Mouse (Mus musculus) left cerebral cortex, adult 9 months (tissue): Measurements from ENCODE around the gene Pemt.
A peak's percentile ranks its signal among the peaks of the same experiment; 100 is the strongest.

Source experiments
- DNase-seq, 2 experiments: peaks; one replicate each; pipeline ENCODE4 v3.0.0; 2022; ENCODE audit warnings: low spot score in 2 of 2

Gene Pemt

GRCm38 (mm10) chr11:60001231-60001980 is 44.9 kb downstream of the Pemt start:
- DNase-seq, result no peak

- DNase-seq, result no peak
Measured at GRCm38 (mm10) chr11:59994318-59994717, 52.0 kb downstream of the Pemt start.

DNA sequence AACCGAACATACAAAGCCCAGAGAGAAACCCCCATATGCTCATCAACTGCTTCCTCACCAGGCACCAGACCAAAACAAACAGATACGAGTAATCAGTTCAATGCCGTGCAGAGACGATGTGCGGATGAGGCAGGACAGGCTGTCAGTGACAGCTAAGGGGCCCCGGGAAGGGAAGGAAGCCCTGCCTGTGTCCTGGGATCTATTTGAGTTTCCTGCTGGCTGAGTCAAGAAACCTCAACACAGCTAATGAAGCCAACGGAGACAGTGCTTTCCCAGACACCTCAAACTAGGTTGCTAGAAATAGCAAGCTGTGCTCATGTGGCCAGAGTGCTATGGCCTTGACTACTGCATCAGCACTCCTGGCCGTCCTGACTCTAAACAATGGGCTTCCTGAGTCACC is 54.9 kb downstream of the Pemt start:
- DNase-seq, result no peak

DNA sequence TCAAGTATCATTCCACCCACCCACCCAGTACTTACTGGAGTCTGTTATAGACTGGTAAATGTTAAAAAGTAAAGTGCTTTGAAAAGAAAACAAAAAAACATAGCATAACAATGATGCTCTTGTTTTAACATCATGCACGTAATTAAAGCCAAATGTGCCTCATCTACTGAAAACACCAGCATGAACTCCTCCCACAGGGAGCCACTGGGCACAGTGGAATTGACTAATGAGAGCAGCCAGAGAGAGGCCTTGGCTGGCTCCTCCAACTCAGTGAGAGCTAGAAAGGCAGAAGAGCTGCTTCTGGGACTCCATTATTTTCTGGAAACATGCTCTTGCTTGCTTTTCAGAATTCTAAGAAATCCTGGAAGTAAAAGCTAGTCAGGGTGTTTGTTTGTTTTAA is 56.9 kb downstream of the Pemt start:
- DNase-seq, result no peak

DNA sequence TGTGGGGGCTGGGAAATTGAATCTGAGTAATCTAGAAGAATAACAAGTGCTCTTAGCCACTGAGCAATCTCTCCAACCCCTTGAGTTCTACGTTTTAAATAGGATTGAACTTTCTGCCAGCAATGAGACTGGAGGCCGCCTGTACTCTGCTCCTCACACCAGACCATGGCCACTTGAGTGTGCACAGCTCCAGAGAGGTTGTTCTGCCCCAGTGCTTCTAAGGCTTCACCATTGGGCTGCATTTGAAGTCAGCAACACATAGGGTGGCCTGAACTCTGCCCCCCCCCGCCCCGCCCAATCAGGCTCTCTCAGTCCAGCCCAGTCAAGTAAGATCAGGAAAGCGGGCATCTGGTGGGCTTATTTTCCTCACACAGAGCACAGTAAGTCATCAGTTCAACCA is 68.5 kb downstream of the Pemt start:
- DNase-seq, result no peak

DNA sequence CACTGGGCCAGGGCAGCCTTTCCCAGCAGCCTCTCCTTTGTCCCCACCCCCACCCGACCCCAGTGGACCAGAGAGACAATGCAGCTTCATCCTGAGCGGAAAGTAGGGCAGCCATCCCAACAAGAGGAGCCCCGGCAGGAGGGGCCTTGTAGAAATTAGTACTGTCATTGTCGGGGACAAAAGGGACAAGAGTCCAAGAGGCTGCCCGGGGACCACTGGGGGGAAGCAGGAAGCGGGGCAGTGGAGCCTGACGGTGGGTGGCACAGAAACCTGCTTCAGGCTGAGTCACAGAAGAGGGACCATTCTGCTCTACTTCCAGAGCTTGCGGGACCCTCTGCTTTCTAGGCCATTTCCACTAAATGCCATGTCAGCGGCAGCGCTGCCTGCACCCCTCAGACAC is 71.0 kb downstream of the Pemt start:
- no peak for DNase-seq

DNA sequence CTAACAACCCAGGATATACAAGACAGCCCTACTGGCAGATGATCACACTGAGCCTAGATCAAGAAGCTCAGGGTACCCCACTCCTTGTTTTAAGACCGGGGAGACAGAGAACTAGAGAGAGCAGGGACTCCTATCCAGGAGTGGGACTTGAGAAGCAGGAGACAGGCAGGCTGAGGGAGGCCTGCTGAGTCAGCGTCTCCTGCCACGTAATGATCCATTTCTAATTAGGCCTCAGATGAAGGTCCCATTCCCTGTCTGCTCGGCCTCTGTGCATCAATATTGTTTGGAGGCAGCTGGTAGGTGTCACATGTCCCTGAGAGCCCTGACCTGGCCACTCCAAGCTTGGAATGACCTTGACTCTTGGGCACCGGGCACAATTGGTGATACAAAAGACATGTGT is 72.9 kb downstream of the Pemt start:
- DNase-seq, result no peak

- no peak for DNase-seq
Measured at GRCm38 (mm10) chr11:59971691-59972090, 74.6 kb downstream of the Pemt start.

DNA sequence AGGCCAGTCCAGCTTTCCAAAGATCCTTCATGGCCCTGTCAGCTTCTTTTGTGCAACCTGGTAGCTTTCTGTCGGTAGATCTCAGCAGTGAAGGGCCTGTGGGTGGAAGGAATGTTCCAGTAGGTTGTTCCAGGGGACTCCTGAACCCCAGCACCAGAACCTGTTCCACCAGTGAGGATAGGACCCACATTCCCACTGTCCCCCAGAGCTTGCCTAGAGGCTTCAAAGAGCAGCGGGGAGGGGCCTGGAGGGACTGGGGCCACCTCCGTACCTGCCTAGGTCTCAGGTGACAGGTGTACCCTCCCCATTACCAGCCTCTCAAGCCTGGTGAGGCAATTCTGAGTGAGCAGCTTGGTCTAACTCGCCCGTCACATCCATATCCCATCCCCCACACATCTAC is 75.5 kb downstream of the Pemt start:
- DNase-seq, result no peak

DNA sequence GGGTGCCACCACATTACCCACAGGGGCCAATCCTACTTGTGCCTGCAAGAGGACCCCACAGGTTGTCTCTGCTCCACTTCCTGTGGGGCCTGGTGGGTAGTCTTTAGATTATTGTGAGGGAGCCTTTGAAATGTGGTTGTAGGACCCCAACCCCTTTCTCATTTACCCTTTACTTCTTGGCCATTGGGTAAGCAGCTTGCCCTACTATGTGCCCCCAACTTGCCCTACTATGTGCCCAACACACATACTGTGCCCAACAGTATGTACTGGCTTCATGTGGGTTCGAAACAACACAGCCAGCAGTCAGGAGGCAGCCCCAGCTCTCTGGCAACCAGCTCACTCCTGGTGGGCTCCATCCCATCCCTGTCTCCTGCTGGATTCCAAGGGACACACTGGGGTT is 78.5 kb downstream of the Pemt start:
- DNase-seq, result no peak

GRCm38 (mm10) chr11:59966102-59966483 is 80.2 kb downstream of the Pemt start:
- no peak for DNase-seq

DNA sequence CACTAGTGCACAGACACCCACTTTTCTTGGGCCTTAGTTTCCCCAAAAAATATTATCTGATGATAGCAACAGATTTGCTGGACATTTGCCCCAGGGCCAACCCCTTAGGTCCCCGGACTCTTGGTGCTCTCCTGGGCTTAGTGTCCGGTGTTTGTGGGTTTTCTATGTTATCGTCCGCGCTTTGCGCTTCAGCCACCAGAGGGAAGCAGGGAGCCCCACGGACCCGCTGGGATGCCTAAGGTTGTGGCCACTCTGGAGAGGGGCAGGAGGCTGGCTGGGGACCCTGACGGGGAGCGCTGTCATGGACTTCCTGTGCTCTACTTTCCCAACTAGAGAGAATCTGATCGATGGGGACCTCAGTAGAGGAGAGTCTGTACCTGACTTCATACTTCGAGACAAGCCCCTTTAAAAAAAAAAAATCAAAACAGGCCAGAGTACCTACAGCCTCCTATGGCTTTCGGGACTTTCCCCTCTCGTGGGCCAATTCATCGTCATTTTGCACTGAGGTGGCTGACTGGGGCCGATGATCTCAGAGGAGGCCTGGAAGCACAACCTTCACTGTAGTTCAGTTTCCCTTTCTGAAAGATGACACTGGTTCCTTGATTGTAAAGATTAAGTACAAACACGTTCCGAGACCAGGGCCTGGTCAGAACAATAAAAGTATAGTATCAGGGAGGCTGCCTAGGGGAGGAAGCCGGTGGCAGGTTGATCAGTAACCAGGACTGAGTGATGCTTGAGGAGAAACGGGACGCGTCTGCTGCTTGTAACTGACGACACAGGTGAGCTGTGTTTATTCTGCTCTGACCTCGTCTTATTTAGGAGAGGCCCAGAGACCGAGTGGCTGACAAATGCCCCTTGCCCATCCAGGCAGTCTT is 80.8 kb downstream of the Pemt start:
- DNase-seq, result peak in 1 of 2 experiments; percentile 83

GRCm38 (mm10) chr11:59964818-59965217 is 81.5 kb downstream of the Pemt start, which contains the start of gene Rasd1:
TSS of gene Rasd1 (minus strand) at chr11:59964944.
- peak in 1 of 2 experiments; percentile 59 for DNase-seq

- DNase-seq, result no peak
Measured at GRCm38 (mm10) chr11:59964163-59964758, 82.0 kb downstream of the Pemt start.

DNA sequence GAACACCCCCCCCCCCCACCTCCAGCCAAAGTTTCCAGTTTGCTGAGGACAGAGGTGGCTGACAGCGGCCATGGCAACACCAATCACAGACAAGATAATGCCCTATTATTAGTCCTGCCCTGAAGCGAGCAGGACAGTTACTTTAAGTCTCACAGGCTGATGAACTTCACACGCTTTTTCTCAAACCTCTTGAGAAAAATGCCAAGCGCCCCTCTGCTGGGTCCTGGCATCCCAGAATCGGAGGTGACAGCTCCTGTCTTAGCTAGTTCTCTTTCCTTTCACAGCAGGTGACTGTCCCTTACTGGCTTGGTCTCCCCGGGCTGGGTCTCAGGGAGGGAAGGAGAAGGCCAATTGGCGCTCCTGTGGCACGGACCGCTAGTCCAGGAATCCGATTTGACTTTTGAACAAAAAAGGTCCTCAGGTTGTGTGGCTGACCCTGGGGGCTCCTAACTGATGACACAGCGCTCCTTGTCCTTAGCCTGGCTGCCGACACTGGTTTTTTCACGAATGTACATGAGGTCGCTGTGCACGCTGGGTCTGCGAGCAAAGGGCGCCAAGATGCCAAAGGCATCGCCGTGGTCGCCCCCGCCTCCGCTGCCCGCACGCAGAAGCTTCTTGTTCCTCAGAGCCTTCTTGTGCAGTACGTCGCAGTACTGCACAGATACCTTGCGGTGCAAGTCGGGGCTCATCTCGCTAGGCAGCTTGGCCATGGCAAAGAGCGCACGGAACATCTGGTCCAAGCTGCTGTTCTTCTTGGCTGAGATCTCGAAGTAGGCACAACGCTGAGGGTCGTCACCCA is 82.7 kb downstream of the Pemt start:
- no peak for DNase-seq

GRCm38 (mm10) chr11:59962590-59962989 is 83.7 kb downstream of the Pemt start:
- no peak for DNase-seq

GRCm38 (mm10) chr11:59961338-59961875 is 84.9 kb downstream of the Pemt start:
- no peak for DNase-seq

DNA sequence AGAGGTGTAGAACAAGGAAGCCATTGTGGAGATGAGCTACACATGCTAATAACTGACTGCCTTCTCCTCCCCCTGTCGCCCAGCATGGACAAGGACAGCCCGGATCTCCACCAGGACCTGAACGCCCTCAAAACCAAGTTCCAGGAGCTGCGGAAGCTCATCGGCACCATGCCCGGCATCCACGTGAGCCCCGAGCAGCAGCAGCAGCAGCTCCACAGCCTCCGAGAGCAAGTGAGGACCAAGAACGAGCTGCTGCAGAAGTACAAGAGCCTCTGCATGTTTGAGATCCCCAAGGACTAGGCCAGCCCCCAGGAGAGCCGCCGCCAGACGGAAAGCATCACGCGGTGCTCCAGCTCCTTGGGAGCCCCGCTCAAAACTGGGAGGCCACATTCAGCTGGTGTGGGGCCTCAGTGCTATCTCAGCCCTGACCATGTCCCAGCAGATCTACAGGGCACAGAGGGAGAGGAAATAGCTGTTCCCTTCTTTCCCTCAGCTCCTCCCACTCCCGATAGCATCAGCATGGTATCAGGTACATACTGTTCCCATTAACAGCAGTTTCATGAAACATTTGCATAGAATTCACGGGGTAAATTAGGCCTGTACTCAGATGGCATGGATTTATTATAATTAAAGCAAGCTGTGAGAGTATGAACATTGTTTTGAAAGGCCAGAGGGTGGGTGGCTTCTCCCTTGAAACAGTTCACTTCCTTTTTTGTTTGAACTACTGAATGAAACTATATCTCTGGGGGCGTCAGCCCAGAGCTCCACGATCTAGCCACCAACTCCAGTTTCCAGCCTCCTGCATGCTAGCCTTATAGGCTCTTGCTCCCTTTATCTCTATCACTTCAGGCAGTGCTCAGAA is 85.6 kb downstream of the Pemt start:
- no peak for DNase-seq

GRCm38 (mm10) chr11:59959453-59959852 is 86.8 kb downstream of the Pemt start:
- DNase-seq, result no peak

DNA sequence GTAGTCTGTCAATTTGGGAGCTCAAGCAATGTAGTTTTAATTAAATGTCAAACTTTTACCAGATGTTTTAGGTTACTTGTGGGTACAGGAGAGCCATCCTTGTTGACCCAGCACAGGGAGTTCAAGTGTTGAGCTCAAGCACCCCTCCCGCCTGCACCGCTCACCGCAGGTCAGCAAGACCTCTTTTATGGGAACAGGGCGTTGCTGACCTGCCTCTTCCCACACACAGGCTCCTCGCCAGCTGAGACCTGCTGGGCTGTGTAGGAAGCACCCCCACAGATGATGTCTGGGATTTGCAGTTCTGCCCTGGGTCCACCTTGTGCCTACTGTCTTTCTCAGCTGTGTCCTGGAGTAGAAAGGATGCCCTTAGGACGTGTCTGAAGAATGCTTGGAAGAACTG is 89.5 kb downstream of the Pemt start:
- DNase-seq, result no peak

DNA sequence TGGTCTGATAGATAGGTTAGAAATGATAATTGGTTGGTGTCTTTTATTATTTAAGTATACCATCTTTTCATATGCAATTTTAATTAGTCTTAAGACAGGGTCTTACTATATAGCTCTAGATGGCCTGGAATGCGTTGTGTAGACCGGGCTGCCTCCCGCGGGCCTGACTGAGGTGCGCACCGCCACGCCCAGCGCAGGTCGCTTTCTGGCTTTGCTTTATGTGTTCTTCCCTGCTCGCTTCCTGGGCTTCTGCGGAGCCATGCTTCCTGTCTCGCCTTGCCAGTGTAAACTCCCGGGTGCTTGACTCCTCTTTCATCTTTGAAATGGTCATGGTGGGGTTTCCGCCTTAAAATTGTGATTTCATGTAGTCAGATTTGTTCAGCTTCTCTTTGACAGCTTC is 93.4 kb downstream of the Pemt start:
- no peak for DNase-seq
